In genomic region chr2:35684735-35685312, GRCm38 (mm10) we compare ENCODE assay signal across 15 mouse cellular contexts.
DNase-seq lines count a peak whose midpoint lies in the region; ATAC-seq and TF ChIP-seq lines count a peak whose summit lies in the region.
"Had no signal": no experiment of that assay in that cellular context is flagged by ENCODE, and none has a peak within 500 bp of the region (broad histone marks: within the 10 kb centered on the region; RNA-seq: fewer than 3 reads in every experiment).

No protein-coding gene starts in this region.

- WGBS in forebrain, embryonic 16.5 days, result 9% methylated on average over 9 of the region's 9 CpGs

- dilution Hi-C loops in CH12.LX (cut with MboI; ENCODE audit: extremely low pct_ligation_motif_present, extremely low pct_unique_long_range_greater_than_20kb, low sequenced_read_pairs), result no loop called here

- H3K36me3 ChIP-seq in CH12.LX (replicated peaks in 1 of 2; ENCODE audit: control insufficient read depth in 1 of 2, insufficient read depth in 1 of 2, low read length in 1 of 2), result peaks cover 0 to 15% of the 10 kb centered on the region in 2 experiments
- H3K36me3 ChIP-seq in forebrain, embryonic 16.5 days (ENCODE audit: control insufficient read depth, insufficient read depth), result no peaks in the 10 kb centered on the region

- ATAC-seq in forebrain, embryonic 16.5 days, result peak; percentile 63
- ATAC-seq: Patski had no signal

- peaks cover 25 to 72% of the 10 kb centered on the region in 2 experiments for H3K4me1 ChIP-seq in CH12.LX (ENCODE audit: control insufficient read depth in 1 of 2, insufficient read depth in 2 of 2)
- H3K4me1 ChIP-seq in forebrain, embryonic 16.5 days (replicated peaks; ENCODE audit: control insufficient read depth, insufficient read depth, low read length), result peaks cover 77% of the 10 kb centered on the region

- in situ Hi-C loops in CH12.LX (cut with MboI; ENCODE audit: low pct_ligation_motif_present, low pct_unique_long_range_greater_than_20kb, low sequenced_read_pairs), result no loop called here

- H3K4me2 ChIP-seq in CH12.LX (ENCODE audit: insufficient read depth, low read depth, poor library complexity, severe bottlenecking), result peak overlapping the region; percentile 83
- H3K4me2 ChIP-seq in forebrain, embryonic 16.5 days (ENCODE audit: low read length), result peak overlapping the region; percentile 2; the same call in 1 of the 2 replicates
- H3K4me2 ChIP-seq: liver, embryonic 11.5 days; midbrain, embryonic 11.5 days had no signal

- peak; percentile 10; the same call in 1 of the 2 replicates for TF ChIP-seq EP300 in CH12.LX (IDR thresholded peaks at IDR 0.05; ENCODE audit: low read length)

- peak in 1 of 2 experiments; percentile 54 for DNase-seq in layer of hippocampus, adult 2 months (ENCODE audit: low spot score in 2 of 2)
- DNase-seq in layer of hippocampus, postnatal 36 days, result no peak
- DNase-seq in A20 (ENCODE audit: low read depth, low spot score), result peak; percentile 86
- peak; percentile 37 for DNase-seq in CH12.LX (ENCODE audit: extremely low read depth)
- no peak for DNase-seq in cerebellum, adult 18-20 months
- DNase-seq in lung, postnatal 10 days, result no peak
- DNase-seq in right cerebral cortex, adult 18-20 months, result no peak
- DNase-seq: cerebellum, postnatal 10 days; kidney, adult 11 months; kidney, postnatal 4 days had no signal

- no peak for TF ChIP-seq POLR2A in CH12.LX (IDR thresholded peaks at IDR 0.05; ENCODE audit: low read depth, low read length)

- H3K27me3 ChIP-seq in CH12.LX (replicated peaks), result no peaks in the 10 kb centered on the region
- H3K27me3 ChIP-seq in forebrain, embryonic 16.5 days (replicated peaks; ENCODE audit: control insufficient read depth, insufficient read depth, low read length), result no peaks in the 10 kb centered on the region
- H3K27me3 ChIP-seq: Patski had no signal

- H3K9me3 ChIP-seq in CH12.LX (replicated peaks; ENCODE audit: low read length), result no peaks in the 10 kb centered on the region
- no peaks in the 10 kb centered on the region for H3K9me3 ChIP-seq in forebrain, embryonic 16.5 days (ENCODE audit: control insufficient read depth, low read length)

- no peak overlapping the region for H3K4me3 ChIP-seq in layer of hippocampus, adult 2 months
- peak overlapping the region in 1 of 3 experiments; percentile 23 for H3K4me3 ChIP-seq in CH12.LX (replicated peaks in 1 of 3; ENCODE audit: low read depth in 2 of 3, low read length in 2 of 3, poor library complexity in 1 of 3)
- no peak overlapping the region for H3K4me3 ChIP-seq in forebrain, embryonic 16.5 days (replicated peaks; ENCODE audit: low read length)
- H3K4me3 ChIP-seq: erythroblast, embryonic 14.5 days had no signal

- peak overlapping the region; percentile 46; the same call in 1 of the 2 replicates for H3K9ac ChIP-seq in CH12.LX (ENCODE audit: insufficient read depth, low read depth)
- no peak overlapping the region for H3K9ac ChIP-seq in forebrain, embryonic 16.5 days (replicated peaks; ENCODE audit: low read depth, low read length)

- no peak for TF ChIP-seq RAD21 in CH12.LX (IDR thresholded peaks at IDR 0.05; ENCODE audit: low read depth, low read length)

- H3K27ac ChIP-seq in layer of hippocampus, adult 2 months, result peak overlapping the region; percentile 70; the same call in 1 of the 2 replicates
- peak overlapping the region; percentile 23 for H3K27ac ChIP-seq in CH12.LX (ENCODE audit: insufficient read depth, low read depth)
- H3K27ac ChIP-seq in forebrain, embryonic 16.5 days (ENCODE audit: low read length), result peak overlapping the region; percentile 83

- TF ChIP-seq CTCF in layer of hippocampus, adult 2 months (conservative IDR thresholded peaks at IDR 0.05), result no peak
- no peak for TF ChIP-seq CTCF in CH12.LX (conservative IDR thresholded peaks at IDR 0.05 in 1 of 2, IDR thresholded peaks at IDR 0.05 in 1 of 2; ENCODE audit: low read depth in 2 of 2, low read length in 2 of 2)

- H3K79me2 ChIP-seq in CH12.LX (replicated peaks; ENCODE audit: control insufficient read depth, extremely low read depth, insufficient read depth, poor library complexity, severe bottlenecking), result 0 out of 2 replicates have a peak, but pooled peaks cover 2% of the 10 kb centered on the region

TF ChIP-seq in CH12.LX, 34 proteins besides CTCF, POLR2A, EP300 and RAD21:
- TF ChIP-seq PAX5 (IDR thresholded peaks at IDR 0.05; ENCODE audit: low read length) (no peak), MXI1 (IDR thresholded peaks at IDR 0.05; ENCODE audit: low read depth, low read length) (no peak), CHD2 (IDR thresholded peaks at IDR 0.05; ENCODE audit: low read length) (no peak), MAFK (IDR thresholded peaks at IDR 0.05; ENCODE audit: insufficient replicate concordance, low read length) (no peak), MEF2A (IDR thresholded peaks at IDR 0.05; ENCODE audit: borderline replicate concordance, low read depth, low read length) (peak; percentile 66; the same call in 1 of the 2 replicates), JUND (conservative IDR thresholded peaks at IDR 0.05; ENCODE audit: low read depth, low read length) (no peak), MAX (IDR thresholded peaks at IDR 0.05; ENCODE audit: low read length) (no peak), POLR2AphosphoS2 (IDR thresholded peaks at IDR 0.05; ENCODE audit: low read depth, low read length) (no peak), ETS1 (conservative IDR thresholded peaks at IDR 0.05; ENCODE audit: low read depth, low read length) (0 out of 2 replicates have a peak, but pooled peaks have one; percentile 26)
TF ChIP-seq in CH12.LX: peak in this region for 2.

Comparison
In these comparisons a context has a peak if more than half of its experiments do, and no peak if none do; other contexts are left out.
1. DNase-seq: peak in A20 (single experiment) and CH12.LX (single experiment); none in layer of hippocampus, postnatal 36 days (0 of 2), cerebellum, adult 18-20 months (0 of 2), lung, postnatal 10 days (single experiment) and right cerebral cortex, adult 18-20 months (single experiment).
2. H3K27ac ChIP-seq: peak in every context shown above with its lines; median percentile 83 in forebrain, embryonic 16.5 days; 70 in layer of hippocampus, adult 2 months; 23 in CH12.LX.